Mouse (Mus musculus): ENCODE data around the gene Lrrc3c. TPM values are rescaled to one million over a fixed set of nuclear protein-coding genes. Genes with fewer than 3 reads are reported as not detected.
A peak's percentile ranks its signal among the peaks of the same experiment; 100 is the strongest.
"Not testable (repeated sequence)": the region's sequence is repeated elsewhere in the genome, so short reads cannot be mapped to it uniquely, and the experiment has no call there.

Gene Lrrc3c
- total and polyA plus RNA-seq, 3 experiments = not detected

DNA sequence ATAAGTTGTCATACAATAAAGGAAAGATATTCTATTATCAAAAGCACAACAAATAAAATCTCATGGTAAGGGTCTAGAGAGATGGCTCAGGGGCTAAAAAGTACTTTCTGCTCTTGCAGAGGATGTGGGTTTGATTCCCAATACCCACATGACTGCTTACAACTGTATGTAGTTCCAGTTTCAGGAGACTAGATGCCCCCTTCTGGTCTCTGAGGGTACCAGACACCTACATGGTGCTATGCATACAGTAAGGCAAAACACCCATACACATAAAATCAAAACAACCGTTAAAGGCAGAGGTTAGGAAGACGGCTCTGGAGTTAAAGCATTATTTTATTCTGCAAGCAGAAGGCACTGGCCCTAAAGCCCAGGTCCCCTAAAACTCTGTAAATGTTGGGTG lies 5.9 kb downstream of the Lrrc3c start:
- Histone ChIP-seq H3K36me3 (ENCODE audit: control insufficient read depth, insufficient read depth, low read length) (no peaks in the 10 kb centered on the region), H3K4me3 (no peak overlapping the region), H3K4me1 (ENCODE audit: control insufficient read depth, insufficient read depth, low read length) (no peaks in the 10 kb centered on the region), H3K27me3 (ENCODE audit: control insufficient read depth, insufficient read depth, low read length) (no peaks in the 10 kb centered on the region), H3K9ac (ENCODE audit: low read depth, low read length) (no peak overlapping the region), H3K79me2 (replicated peaks; ENCODE audit: control insufficient read depth, insufficient read depth, low read length) (no peaks in the 10 kb centered on the region), H3K27ac (no peak overlapping the region)
- intact Hi-C loops (cut with DNase I) = no loop called here
- 80% methylated on average over 2 of the region's 2 CpGs for WGBS
- TF ChIP-seq EP300 (IDR thresholded peaks at IDR 0.05; ENCODE audit: insufficient read depth, low read depth, low read length) = no peak
- TF ChIP-seq CTCF (IDR thresholded peaks at IDR 0.05) = no peak
- TF ChIP-seq POLR2A (IDR thresholded peaks at IDR 0.05; ENCODE audit: insufficient read depth, low read depth, low read length) = no peak
- DNase-seq = no peak

DNA sequence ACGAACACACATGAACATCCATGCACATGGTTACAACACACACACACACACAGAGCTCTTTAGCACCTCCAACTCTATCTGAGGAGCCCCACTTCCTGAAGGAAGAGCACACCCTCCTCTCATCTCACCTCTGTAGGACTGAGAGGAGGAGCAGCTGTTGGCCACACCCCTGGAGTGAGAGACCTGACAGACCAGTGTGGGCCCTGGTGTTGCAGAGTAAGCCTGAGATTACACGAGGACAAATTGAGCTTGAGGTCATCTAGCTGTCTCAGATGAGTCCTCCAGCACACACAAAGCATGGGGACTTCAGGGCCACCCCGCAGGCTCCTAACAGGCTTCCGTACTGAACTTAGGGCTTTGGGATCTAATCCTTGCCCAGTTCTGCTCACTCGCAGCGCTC lies 6.8 kb downstream of the Lrrc3c start:
- H3K27me3 ChIP-seq (ENCODE audit: control insufficient read depth, insufficient read depth, low read length); DNase-seq; H3K9ac ChIP-seq (ENCODE audit: low read depth, low read length); H3K36me3 ChIP-seq (ENCODE audit: control insufficient read depth, insufficient read depth, low read length); H3K4me1 ChIP-seq (ENCODE audit: control insufficient read depth, insufficient read depth, low read length); H3K79me2 ChIP-seq (replicated peaks; ENCODE audit: control insufficient read depth, insufficient read depth, low read length); H3K27ac ChIP-seq; H3K4me3 ChIP-seq; intact Hi-C loops (cut with DNase I): not testable (repeated sequence)
- WGBS = 68% methylated on average over 6 of the region's 6 CpGs

DNA sequence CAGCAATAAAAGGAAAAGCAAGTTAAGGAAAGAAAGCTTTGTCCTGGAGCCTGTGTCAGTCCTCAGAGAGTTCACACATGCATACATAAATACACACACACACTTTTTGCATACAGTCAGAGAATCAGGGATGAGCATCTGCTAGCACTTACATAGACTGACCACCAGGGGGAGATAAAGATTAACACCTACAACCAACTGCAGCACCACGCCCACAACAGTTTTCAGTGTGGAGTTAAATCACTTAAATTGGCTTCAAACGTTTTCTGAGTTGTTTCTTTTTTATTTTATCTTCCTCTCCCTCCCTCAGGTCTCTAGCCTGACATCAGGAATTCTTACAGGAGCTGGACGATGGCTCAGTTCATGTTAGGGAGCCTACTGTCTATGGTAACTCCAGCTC lies 8.7 kb downstream of the Lrrc3c start:
- no peaks in the 10 kb centered on the region for H3K79me2 ChIP-seq (replicated peaks; ENCODE audit: control insufficient read depth, insufficient read depth, low read length)
- H3K27me3 ChIP-seq (ENCODE audit: control insufficient read depth, insufficient read depth, low read length) = no peaks in the 10 kb centered on the region
- H3K27ac ChIP-seq = no peak overlapping the region
- DNase-seq = no peak
- H3K36me3 ChIP-seq (ENCODE audit: control insufficient read depth, insufficient read depth, low read length) = no peaks in the 10 kb centered on the region
- no peak overlapping the region for H3K9ac ChIP-seq (ENCODE audit: low read depth, low read length)
- H3K4me3 ChIP-seq = no peak overlapping the region
- TF ChIP-seq POLR2A (IDR thresholded peaks at IDR 0.05; ENCODE audit: insufficient read depth, low read depth, low read length) (no peak), EP300 (IDR thresholded peaks at IDR 0.05; ENCODE audit: insufficient read depth, low read depth, low read length) (no peak), CTCF (IDR thresholded peaks at IDR 0.05) (peak; percentile 88)
- WGBS = 4% methylated on average over 3 of the region's 3 CpGs
- no peaks in the 10 kb centered on the region for H3K4me1 ChIP-seq (ENCODE audit: control insufficient read depth, insufficient read depth, low read length)
- intact Hi-C loops (cut with DNase I) = loop anchor here (1.0 kb wide), 2 partner anchors 28 to 49 kb away; no protein-coding TSS in a partner anchor

DNA sequence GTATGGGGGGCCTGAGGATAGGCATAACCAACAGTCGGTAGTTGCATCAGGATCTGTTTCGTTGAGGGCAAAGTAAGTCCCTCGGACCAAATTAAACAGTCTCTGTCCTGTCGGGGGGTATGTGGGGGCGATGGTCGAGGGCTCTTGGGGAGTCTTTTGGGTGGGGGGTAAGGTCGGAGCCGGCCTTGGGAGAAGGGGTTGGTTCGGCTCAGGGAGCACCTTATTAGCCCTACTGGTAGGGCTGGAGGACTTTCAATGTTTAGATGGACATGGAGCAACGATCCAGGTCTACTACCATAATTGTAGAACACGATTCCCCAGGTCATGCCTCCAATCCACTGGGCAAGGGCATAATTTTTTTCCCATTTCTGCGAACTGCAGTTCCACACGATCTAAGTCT lies 22.7 kb downstream of the Lrrc3c start:
- H3K27me3 ChIP-seq (ENCODE audit: control insufficient read depth, insufficient read depth, low read length) = no peaks in the 10 kb centered on the region
- intact Hi-C loops (cut with DNase I) = no loop called here
- no peak for DNase-seq
- 88% methylated on average over 13 of the region's 13 CpGs for WGBS
- no peak overlapping the region for H3K4me3 ChIP-seq
- no peaks in the 10 kb centered on the region for H3K4me1 ChIP-seq (ENCODE audit: control insufficient read depth, insufficient read depth, low read length)
- H3K79me2 ChIP-seq (replicated peaks; ENCODE audit: control insufficient read depth, insufficient read depth, low read length) = no peaks in the 10 kb centered on the region
- TF ChIP-seq CTCF (IDR thresholded peaks at IDR 0.05) (no peak), EP300 (IDR thresholded peaks at IDR 0.05; ENCODE audit: insufficient read depth, low read depth, low read length) (no peak), POLR2A (IDR thresholded peaks at IDR 0.05; ENCODE audit: insufficient read depth, low read depth, low read length) (no peak)
- H3K27ac ChIP-seq = no peak overlapping the region
- no peak overlapping the region for H3K9ac ChIP-seq (ENCODE audit: low read depth, low read length)
- no peaks in the 10 kb centered on the region for H3K36me3 ChIP-seq (ENCODE audit: control insufficient read depth, insufficient read depth, low read length)

DNA sequence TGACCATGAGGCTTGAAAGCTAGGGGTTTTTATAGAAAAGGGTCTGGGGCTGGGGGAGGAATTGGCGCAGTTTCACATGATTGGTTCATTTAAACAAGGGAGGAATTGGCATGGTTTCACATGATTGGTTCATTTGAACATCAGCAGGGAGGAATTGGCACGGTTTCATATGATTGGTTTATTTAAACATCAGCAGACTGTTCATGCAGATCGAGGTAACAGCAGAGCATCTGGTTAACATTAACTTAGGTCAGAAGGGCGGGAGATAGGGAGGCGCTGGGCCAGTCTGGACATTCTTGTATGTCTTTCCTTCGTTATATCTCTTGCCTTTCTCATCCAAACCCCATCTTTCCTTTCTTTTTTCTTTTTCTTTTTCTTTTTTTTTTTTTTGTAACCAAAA lies 25.9 kb downstream of the Lrrc3c start:
- 66% methylated on average over 6 of the region's 6 CpGs for WGBS
- H3K27me3 ChIP-seq (ENCODE audit: control insufficient read depth, insufficient read depth, low read length); intact Hi-C loops (cut with DNase I); H3K9ac ChIP-seq (ENCODE audit: low read depth, low read length); H3K4me1 ChIP-seq (ENCODE audit: control insufficient read depth, insufficient read depth, low read length); H3K27ac ChIP-seq; DNase-seq; H3K4me3 ChIP-seq; H3K79me2 ChIP-seq (replicated peaks; ENCODE audit: control insufficient read depth, insufficient read depth, low read length); H3K36me3 ChIP-seq (ENCODE audit: control insufficient read depth, insufficient read depth, low read length): not testable (repeated sequence)

DNA sequence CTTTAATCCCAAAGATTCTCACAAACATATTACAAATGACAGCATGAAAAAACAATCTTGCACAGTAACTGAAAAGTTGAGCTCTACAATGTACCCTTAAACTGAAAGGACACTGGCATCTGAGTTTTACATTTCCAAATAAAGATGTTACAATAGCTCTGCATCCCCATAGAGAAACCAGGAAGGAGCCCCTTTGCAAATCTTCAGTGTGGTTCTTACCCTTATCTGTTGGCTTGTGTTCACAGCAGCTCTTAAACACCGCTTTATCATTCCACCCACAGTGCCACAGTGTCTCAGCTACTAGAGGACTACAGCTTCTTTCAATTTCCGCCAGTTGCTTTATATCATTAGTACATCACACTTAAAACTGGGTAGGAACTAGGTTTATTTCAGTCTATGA lies 26.3 kb downstream of the Lrrc3c start:
- H3K4me3 ChIP-seq; H3K27ac ChIP-seq; H3K9ac ChIP-seq (ENCODE audit: low read depth, low read length); H3K79me2 ChIP-seq (replicated peaks; ENCODE audit: control insufficient read depth, insufficient read depth, low read length); H3K27me3 ChIP-seq (ENCODE audit: control insufficient read depth, insufficient read depth, low read length); intact Hi-C loops (cut with DNase I); DNase-seq; H3K36me3 ChIP-seq (ENCODE audit: control insufficient read depth, insufficient read depth, low read length); H3K4me1 ChIP-seq (ENCODE audit: control insufficient read depth, insufficient read depth, low read length): not testable (repeated sequence)
- WGBS = 79% methylated on average over 2 of the region's 2 CpGs
